Mouse (Mus musculus) central nervous system, embryonic 11.5 days (tissue): ENCODE results near the gene Dpysl4. TPM values are rescaled to one million over a fixed set of nuclear protein-coding genes. Genes with fewer than 3 reads are reported as not detected.

Experiments
- polyA plus RNA-seq: library from polyadenylated mRNA; depleted of rRNA; stranded (reverse); fragments of >200 nt; gene quantifications from 2 replicates; pipeline ENCODE4 v1.2.3, GENCODE M21; 2012; rRNA removed

Gene Dpysl4
- 119 and 129 TPM in 2 replicates for polyA plus RNA-seq

GRCm38 (mm10) chr7:139085629-139086194 is at the start of gene Dpysl4:
Gene Dpysl4, plus strand, starts transcription at chr7:139086001.

Other genes starting within 250 kb of the Dpysl4 start
- 51.3 and 66.8 TPM in 2 replicates for gene Ppp2r2d, start 239.9 kb upstream of the Dpysl4 start, polyA plus RNA-seq
- 18.5 and 30.7 TPM in 2 replicates for gene Mapk1ip1, start 239.7 kb upstream of the Dpysl4 start, polyA plus RNA-seq
- gene Bnip3, start 176.5 kb upstream of the Dpysl4 start, polyA plus RNA-seq: 37.1 and 37.4 TPM in 2 replicates
- gene Jakmip3, start 145.3 kb upstream of the Dpysl4 start, polyA plus RNA-seq: 0.89 and 2.1 TPM in 2 replicates
- 5.1 and 6.8 TPM in 2 replicates for gene Lrrc27, start 127.0 kb downstream of the Dpysl4 start, polyA plus RNA-seq
- 5.9 and 6.3 TPM in 2 replicates for gene Stk32c, start 127.3 kb downstream of the Dpysl4 start, polyA plus RNA-seq
- gene Pwwp2b, start 162.5 kb downstream of the Dpysl4 start, polyA plus RNA-seq: 2.1 and 3.2 TPM in 2 replicates